Mouse (Mus musculus) ES-Bruce4 (cell line): ENCODE results near the gene Aqp2.

ENCODE experiments used
- CTCF ChIP-seq: IDR thresholded peaks from one replicate; pipeline ENCODE4 v1.8.1; 2011; ENCODE audit warnings: low read depth, low read length
- EP300 ChIP-seq: IDR thresholded peaks from 2 replicates; pipeline ENCODE4 v1.6.1; 2011; ENCODE audit warnings: low read depth, low read length; ENCODE audit not compliant: insufficient read depth
- POLR2A ChIP-seq: IDR thresholded peaks from one replicate; pipeline ENCODE4 v1.8.1; 2011; ENCODE audit warnings: low read length; ENCODE audit not compliant: insufficient read depth

DNA sequence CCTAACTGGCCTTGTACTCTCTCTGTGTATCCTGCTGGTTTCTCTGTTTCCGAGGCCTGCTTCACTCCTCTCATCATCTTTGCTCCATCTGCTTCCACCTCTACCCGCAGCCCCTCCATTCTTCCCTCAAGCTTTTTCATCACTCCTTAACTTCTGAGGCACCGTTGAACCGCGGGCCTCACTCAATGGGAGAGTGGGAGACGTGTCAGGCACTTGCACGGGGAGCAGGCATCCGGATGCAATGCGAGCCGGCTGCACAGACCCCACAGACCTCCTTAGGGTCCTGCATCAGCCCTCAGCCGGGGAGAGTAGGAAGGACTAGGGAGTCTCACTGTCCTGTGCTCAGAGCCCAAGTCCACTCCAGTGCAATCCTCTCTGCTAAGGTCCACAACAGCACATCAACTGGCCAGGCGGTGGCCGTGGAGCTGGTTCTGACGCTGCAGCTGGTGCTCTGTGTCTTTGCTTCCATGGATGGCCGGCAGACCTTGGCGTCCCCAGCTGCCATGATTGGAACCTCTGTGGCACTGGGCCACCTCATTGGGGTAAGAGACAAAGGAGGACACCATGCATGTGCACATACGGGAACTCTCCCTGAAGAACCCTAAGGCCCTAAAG, 23.5 kb downstream of the Aqp2 start:
- TF ChIP-seq CTCF = no peak
- no peak for TF ChIP-seq POLR2A
- no peak for TF ChIP-seq EP300
